Mouse (Mus musculus) C2C12 (cell line): ENCODE results near the gene Tuft1.
"Not testable (repeated sequence)": the region's sequence is repeated elsewhere in the genome, so short reads cannot be mapped to it uniquely, and the experiment has no call there.

Experiments
- CEBPB ChIP-seq: IDR thresholded peaks from one replicate; pipeline ENCODE4 v1.6.1; 2011; ENCODE audit warnings: low read depth, mild to moderate bottlenecking, control low read depth, moderate library complexity
- CTCF ChIP-seq: IDR thresholded peaks from one replicate; pipeline ENCODE4 v1.5.1; 2011; ENCODE audit not compliant: control insufficient read depth, insufficient read depth, insufficient read length
- FOSL1 ChIP-seq: IDR thresholded peaks from one replicate; pipeline ENCODE4 v1.8.0; 2011; ENCODE audit warnings: mild to moderate bottlenecking, low read length; ENCODE audit not compliant: poor library complexity, insufficient read depth, severe bottlenecking
- MAX ChIP-seq: IDR thresholded peaks from one replicate; pipeline ENCODE4 v1.6.1; 2011; ENCODE audit warnings: mild to moderate bottlenecking, control low read depth
- USF1 ChIP-seq: IDR thresholded peaks from one replicate; pipeline ENCODE4 v1.6.1; 2011; ENCODE audit warnings: low read depth, mild to moderate bottlenecking, control low read depth, moderate library complexity

GRCm38 (mm10) chr3:94653967-94654366, 4.7 kb downstream of the Tuft1 start:
- TF ChIP-seq CTCF, USF1, FOSL1, MAX, CEBPB: not testable (repeated sequence)
